In the genomic region with DNA sequence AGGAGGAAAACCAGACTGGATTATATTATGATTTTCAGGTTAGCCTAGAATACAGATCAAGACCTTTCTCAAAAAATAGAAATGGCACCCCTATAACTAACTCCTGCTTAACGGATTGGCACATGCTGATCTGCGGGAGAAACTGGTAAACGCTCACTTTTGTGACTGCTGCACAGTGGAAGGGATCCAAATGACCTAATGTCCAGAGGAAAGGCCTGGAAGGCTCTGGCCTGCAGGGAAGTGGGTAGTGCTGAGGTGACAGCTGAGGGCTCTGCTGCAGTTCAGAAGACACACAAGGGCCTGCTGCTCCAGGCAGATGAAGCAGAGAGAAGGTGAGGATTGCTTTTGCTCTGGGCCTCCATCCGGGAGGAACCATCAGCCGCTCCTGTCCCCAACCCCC, we compare ENCODE assay signal across 30 mouse cellular contexts.
DNase-seq lines count a peak whose midpoint lies in the region; ATAC-seq and TF ChIP-seq lines count a peak whose summit lies in the region.
"Had no signal": no experiment of that assay in that cellular context is flagged by ENCODE, and none has a peak within 500 bp of the region (broad histone marks: within the 10 kb centered on the region; RNA-seq: fewer than 3 reads in every experiment).

No protein-coding gene starts in this region.

- H3K27ac ChIP-seq in heart, embryonic 12.5 days (ENCODE audit: poor library complexity, severe bottlenecking) = no peak overlapping the region
- no peak overlapping the region for H3K27ac ChIP-seq in lung, postnatal 0 days (ENCODE audit: low read length)
- no peak overlapping the region for H3K27ac ChIP-seq in hindbrain, embryonic 14.5 days
- H3K27ac ChIP-seq: embryonic facial prominence, embryonic 13.5 days; embryonic facial prominence, embryonic 15.5 days; forebrain, embryonic 10.5 days; forebrain, embryonic 12.5 days had no signal

- no peaks in the 10 kb centered on the region for H3K9me3 ChIP-seq in heart, embryonic 12.5 days (replicated peaks)
- no peaks in the 10 kb centered on the region for H3K9me3 ChIP-seq in lung, postnatal 0 days (ENCODE audit: low read length)
- H3K9me3 ChIP-seq in hindbrain, embryonic 14.5 days (ENCODE audit: control insufficient read depth, low read length) = no peaks in the 10 kb centered on the region
- H3K9me3 ChIP-seq: embryonic facial prominence, embryonic 13.5 days; forebrain, embryonic 10.5 days; forebrain, embryonic 12.5 days; G1E had no signal

- WGBS in heart, embryonic 12.5 days = 69% methylated on average over 5 of the region's 5 CpGs
- 57% methylated on average over 5 of the region's 5 CpGs for WGBS in lung, postnatal 0 days
- 90% methylated on average over 5 of the region's 5 CpGs for WGBS in hindbrain, embryonic 14.5 days

- no peak for TF ChIP-seq EP300 in lung, postnatal 0 days (IDR thresholded peaks at IDR 0.05)

- H3K4me1 ChIP-seq in heart, embryonic 12.5 days (replicated peaks) = no peaks in the 10 kb centered on the region
- H3K4me1 ChIP-seq in lung, postnatal 0 days (ENCODE audit: insufficient read depth, low read depth, low read length) = no peaks in the 10 kb centered on the region
- no peaks in the 10 kb centered on the region for H3K4me1 ChIP-seq in hindbrain, embryonic 14.5 days (replicated peaks; ENCODE audit: control insufficient read depth, insufficient read depth, low read length)
- H3K4me1 ChIP-seq: embryonic facial prominence, embryonic 15.5 days; forebrain, embryonic 12.5 days had no signal

- H3K4me2 ChIP-seq in heart, embryonic 12.5 days = no peak overlapping the region
- H3K4me2 ChIP-seq in lung, postnatal 0 days (replicated peaks; ENCODE audit: low read depth, low read length) = no peak overlapping the region
- no peak overlapping the region for H3K4me2 ChIP-seq in hindbrain, embryonic 14.5 days (replicated peaks)
- H3K4me2 ChIP-seq: embryonic facial prominence, embryonic 13.5 days; embryonic facial prominence, embryonic 15.5 days; forebrain, embryonic 12.5 days had no signal

- no peak for TF ChIP-seq CTCF in lung, postnatal 0 days (IDR thresholded peaks at IDR 0.05)

- ATAC-seq in heart, embryonic 12.5 days (ENCODE audit: insufficient number of reproducible peaks, low FRiP score) = no peak
- no peak for ATAC-seq in lung, postnatal 0 days
- ATAC-seq in hindbrain, embryonic 14.5 days (ENCODE audit: low FRiP score) = no peak
- ATAC-seq: activated CD4-positive, CD25-positive, alpha-beta regulatory T cell, adult 4 months; CD4-positive, CD25-positive, alpha-beta regulatory T cell, adult 4 months; forebrain, embryonic 14.5 days; Patski had no signal

- DNase-seq in heart, adult 11 months = peak; percentile 72
- DNase-seq in heart, adult 8-10 months (ENCODE audit: low spot score) = no peak
- no peak for DNase-seq in heart, postnatal 36 days
- DNase-seq in lung, postnatal 0 days (ENCODE audit: low spot score) = peak; percentile 17
- no peak for DNase-seq in lung, postnatal 36 days
- DNase-seq in adipocyte (ENCODE audit: low spot score) = peak; percentile 53
- DNase-seq in hindbrain, embryonic 14.5 days (ENCODE audit: low spot score) = no peak
- DNase-seq: adrenal gland, adult 2 months; adrenal gland, postnatal 10 days; adrenal gland, postnatal 25 days; B cell, adult 2 months; cerebellum, adult 11 months; cerebellum, adult 18-20 months; cerebellum, adult 8-10 months; cerebellum, adult 9-11 months; cerebellum, postnatal 14 days; cerebellum, postnatal 36 days; embryo, embryonic 11 days had no signal

- no peaks in the 10 kb centered on the region for H3K27me3 ChIP-seq in heart, embryonic 12.5 days (replicated peaks)
- no peaks in the 10 kb centered on the region for H3K27me3 ChIP-seq in lung, postnatal 0 days (replicated peaks; ENCODE audit: insufficient read depth, low read length)
- H3K27me3 ChIP-seq in hindbrain, embryonic 14.5 days (ENCODE audit: control insufficient read depth, insufficient read depth, low read length) = no peaks in the 10 kb centered on the region
- H3K27me3 ChIP-seq: CH12.LX; embryonic facial prominence, embryonic 13.5 days; embryonic facial prominence, embryonic 15.5 days; forebrain, embryonic 12.5 days; Patski had no signal

- intact Hi-C loops in heart, postnatal 36 days (cut with DNase I) = no loop called here

- H3K4me3 ChIP-seq in heart, embryonic 12.5 days = no peak overlapping the region
- no peak overlapping the region for H3K4me3 ChIP-seq in lung, postnatal 0 days (ENCODE audit: low read depth, low read length)
- no peak overlapping the region for H3K4me3 ChIP-seq in hindbrain, embryonic 14.5 days (replicated peaks; ENCODE audit: low read length)
- H3K4me3 ChIP-seq: embryonic facial prominence, embryonic 13.5 days; embryonic facial prominence, embryonic 15.5 days; erythroblast, embryonic 14.5 days; forebrain, embryonic 10.5 days; forebrain, embryonic 12.5 days had no signal

- 0 out of 2 replicates have a peak overlapping the region, but pooled peaks have one; percentile 2 for H3K9ac ChIP-seq in heart, embryonic 12.5 days
- H3K9ac ChIP-seq in lung, postnatal 0 days (replicated peaks; ENCODE audit: low read depth) = no peak overlapping the region
- H3K9ac ChIP-seq in hindbrain, embryonic 14.5 days = no peak overlapping the region
- H3K9ac ChIP-seq: embryonic facial prominence, embryonic 13.5 days; embryonic facial prominence, embryonic 15.5 days; forebrain, embryonic 12.5 days had no signal

- H3K36me3 ChIP-seq in heart, embryonic 12.5 days = no peaks in the 10 kb centered on the region
- no peaks in the 10 kb centered on the region for H3K36me3 ChIP-seq in lung, postnatal 0 days (ENCODE audit: insufficient read depth, low read length)
- no peaks in the 10 kb centered on the region for H3K36me3 ChIP-seq in hindbrain, embryonic 14.5 days (replicated peaks; ENCODE audit: control insufficient read depth, insufficient read depth)
- H3K36me3 ChIP-seq: embryonic facial prominence, embryonic 15.5 days; forebrain, embryonic 10.5 days; forebrain, embryonic 12.5 days; G1E had no signal

Comparison
In these comparisons a context has a peak if more than half of its experiments do, and no peak if none do; other contexts are left out.
1. DNase-seq: peak in heart, adult 11 months (single experiment), lung, postnatal 0 days (single experiment) and adipocyte (single experiment); none in heart, adult 8-10 months (single experiment), heart, postnatal 36 days (0 of 2), lung, postnatal 36 days (single experiment) and hindbrain, embryonic 14.5 days (single experiment).